Mouse (Mus musculus): ENCODE data around the gene Vps13d. TPM values are rescaled to one million over a fixed set of nuclear protein-coding genes. Genes with fewer than 3 reads are reported as not detected.

The Vps13d gene
- total RNA-seq, 1 experiment from 2014 or later: 41.1 TPM

DNA sequence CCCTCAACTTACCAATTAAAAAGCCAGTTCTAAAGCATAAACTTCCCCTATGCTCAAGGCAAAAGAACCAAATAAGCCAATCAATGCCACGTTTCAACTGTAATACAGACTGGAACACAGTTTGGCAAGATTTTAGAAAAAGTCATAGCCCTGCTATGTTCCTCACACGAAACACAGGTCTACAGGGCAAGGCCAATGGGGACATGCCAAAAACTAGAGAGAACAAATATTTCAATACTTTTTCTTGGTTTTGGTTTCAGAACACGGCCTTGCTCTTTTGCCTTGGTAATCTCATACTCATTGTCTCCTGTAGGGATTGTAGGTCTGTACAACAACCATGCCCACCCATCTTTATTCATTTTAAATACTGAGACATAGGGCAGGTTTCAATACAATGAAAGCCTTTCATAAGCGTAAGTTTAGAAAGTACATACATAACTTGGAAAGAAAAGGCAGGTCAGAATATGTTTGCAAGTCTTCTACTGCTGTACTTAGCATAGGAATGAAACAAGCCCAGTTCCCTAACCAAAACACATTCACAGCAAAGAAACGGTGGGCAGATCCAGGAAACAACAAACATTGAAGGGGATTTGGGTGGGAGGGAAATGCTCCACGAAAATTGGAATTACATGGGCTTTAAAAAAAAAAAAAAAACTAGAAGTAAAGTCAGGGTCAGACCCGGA lies 128.3 kb downstream of the Vps13d start:
- no peak for ATAC-seq (replicated peaks in 1 of 2; ENCODE audit: insufficient read depth in 1 of 2, low FRiP score in 2 of 2, low TSS enrichment in 1 of 2, low read depth in 1 of 2, poor library complexity in 2 of 2, severe bottlenecking in 2 of 2)

DNA sequence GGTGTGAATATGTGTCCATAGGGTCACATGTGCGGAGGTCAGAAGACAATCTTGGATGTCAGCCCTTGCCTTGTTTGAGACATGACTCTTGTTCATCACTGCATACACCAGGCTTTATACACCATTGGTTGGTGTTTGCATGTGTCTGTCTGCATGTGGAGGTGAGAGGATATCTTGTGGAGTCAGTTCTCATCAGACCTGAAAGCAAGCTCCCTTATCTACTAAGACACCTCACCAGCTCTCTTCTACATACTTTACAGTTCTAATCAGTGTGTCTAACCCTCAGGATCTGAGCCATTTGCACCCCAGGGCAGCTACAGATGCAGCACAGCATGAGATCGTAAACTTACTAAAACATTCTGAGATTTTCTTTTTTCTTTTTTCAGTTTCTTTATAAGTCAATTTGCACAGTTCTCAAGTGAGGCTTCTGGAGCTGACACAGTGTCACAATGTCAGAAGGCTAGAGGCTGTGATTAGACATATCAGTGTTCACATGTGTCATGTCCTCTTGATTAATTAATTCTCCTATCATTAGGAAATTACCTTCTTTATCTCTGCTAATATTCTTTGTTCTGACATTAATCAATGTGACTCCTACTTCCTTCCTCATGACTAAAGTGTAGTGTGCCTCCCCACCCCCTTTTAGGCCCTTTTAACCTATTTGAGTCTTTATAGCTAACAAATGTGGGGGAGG lies 135.9 kb downstream of the Vps13d start:
- no peak; a peak in 1 of 4 replicates for ATAC-seq (replicated peaks in 1 of 2; ENCODE audit: insufficient read depth in 1 of 2, low FRiP score in 2 of 2, low TSS enrichment in 1 of 2, low read depth in 1 of 2, poor library complexity in 2 of 2, severe bottlenecking in 2 of 2)

DNA sequence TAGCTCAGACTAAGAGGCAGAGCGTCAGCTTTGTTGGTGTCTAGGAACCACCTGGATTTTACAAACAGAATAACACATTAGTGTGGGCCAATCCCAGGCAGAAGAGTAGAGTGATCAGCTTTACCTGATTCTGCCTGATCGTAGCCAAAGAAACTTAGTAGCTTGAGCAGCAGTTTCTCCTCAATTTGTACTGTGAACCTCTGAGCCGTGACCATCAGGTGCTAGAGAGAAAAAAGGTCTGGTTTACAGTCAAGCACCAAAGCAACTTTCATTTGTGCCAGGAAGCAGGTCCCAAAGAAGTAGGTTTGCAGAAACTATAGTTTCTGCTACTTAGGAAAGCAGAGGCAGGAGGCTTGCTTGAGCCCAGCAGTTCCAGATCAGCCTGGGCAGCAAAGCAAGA lies 138.5 kb downstream of the Vps13d start:
- no peak for ATAC-seq (replicated peaks in 1 of 2; ENCODE audit: insufficient read depth in 1 of 2, low FRiP score in 2 of 2, low TSS enrichment in 1 of 2, low read depth in 1 of 2, poor library complexity in 2 of 2, severe bottlenecking in 2 of 2)

DNA sequence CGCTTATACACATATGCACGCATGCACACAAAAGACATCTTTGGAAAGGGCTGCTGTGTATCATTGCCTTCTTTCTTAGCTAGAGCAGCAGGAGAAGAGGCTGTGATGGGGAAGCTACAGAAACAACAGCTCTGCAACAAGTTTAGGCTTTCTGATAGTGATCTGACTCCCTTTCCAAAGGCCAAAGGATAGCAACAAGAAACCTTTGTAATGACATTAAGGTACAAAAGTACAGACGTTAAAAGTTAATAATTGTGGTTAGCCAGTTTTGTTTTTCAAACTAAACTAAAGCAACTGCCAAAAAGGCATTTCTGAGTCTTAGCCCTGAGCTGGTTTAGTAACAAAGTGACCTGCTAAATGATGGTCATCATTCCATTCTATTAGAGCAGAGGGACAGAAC lies 139.0 kb downstream of the Vps13d start:
- ATAC-seq (replicated peaks in 1 of 2; ENCODE audit: insufficient read depth in 1 of 2, low FRiP score in 2 of 2, low TSS enrichment in 1 of 2, low read depth in 1 of 2, poor library complexity in 2 of 2, severe bottlenecking in 2 of 2): no peak

DNA sequence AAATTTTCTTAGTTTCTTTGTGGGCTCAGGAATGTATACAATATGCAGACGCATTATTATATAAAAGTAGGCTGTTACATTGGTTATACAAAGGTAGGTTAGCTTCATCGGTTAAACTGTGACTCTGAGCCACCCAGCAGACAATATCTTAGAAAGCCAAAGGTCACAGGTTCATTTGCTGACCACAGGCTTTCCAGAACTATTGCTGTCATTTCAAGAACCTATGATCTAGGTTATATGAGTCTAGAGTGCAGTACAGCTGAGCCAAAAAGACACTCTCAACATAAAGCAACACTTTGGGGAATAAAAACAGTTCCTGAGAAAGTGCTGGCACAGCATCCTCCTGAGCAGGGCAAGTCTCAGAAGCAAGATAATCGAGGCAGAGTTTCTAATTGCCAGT lies 140.4 kb downstream of the Vps13d start:
- ATAC-seq (replicated peaks in 1 of 2; ENCODE audit: insufficient read depth in 1 of 2, low FRiP score in 2 of 2, low TSS enrichment in 1 of 2, low read depth in 1 of 2, poor library complexity in 2 of 2, severe bottlenecking in 2 of 2): no peak

DNA sequence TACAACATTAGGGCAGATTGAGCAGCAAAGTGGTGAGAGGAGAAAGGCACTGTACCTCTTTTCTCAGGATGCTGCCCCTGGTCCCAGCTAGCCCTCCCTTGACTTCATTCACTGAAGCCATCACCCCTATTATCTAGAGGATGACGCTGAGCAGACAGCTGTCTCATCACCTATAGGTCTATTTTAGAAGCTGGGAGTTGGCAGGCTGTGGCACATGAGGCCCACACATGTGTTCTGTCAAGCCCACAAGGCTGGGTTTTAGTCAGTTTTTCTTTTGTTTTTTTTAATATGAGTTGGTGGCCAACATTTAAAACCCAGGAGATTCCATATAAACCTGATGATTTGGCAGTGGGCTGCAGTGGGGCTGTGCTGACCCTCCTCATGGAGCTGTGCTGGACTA lies 142.1 kb downstream of the Vps13d start:
- ATAC-seq (replicated peaks in 1 of 2; ENCODE audit: insufficient read depth in 1 of 2, low FRiP score in 2 of 2, low TSS enrichment in 1 of 2, low read depth in 1 of 2, poor library complexity in 2 of 2, severe bottlenecking in 2 of 2): no peak

DNA sequence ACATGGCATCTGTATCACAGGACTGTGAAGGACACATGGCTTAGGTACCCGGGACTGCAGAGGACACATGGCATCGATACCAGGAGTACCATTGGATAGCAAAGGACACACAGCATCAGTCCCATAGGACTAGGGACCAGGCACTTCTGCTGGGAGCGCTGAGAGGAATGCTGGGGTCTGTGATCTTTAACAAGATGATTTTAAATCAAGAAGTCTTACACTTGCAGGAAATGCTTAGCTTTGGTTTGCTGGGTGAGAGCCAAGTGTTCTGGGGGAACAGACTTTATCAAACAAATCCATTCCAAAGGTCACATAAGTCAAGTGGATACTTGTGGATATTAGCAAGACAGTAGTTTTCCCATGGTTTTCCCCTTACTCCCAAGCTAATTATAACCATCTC lies 142.5 kb downstream of the Vps13d start:
- no peak for ATAC-seq (replicated peaks in 1 of 2; ENCODE audit: insufficient read depth in 1 of 2, low FRiP score in 2 of 2, low TSS enrichment in 1 of 2, low read depth in 1 of 2, poor library complexity in 2 of 2, severe bottlenecking in 2 of 2)

DNA sequence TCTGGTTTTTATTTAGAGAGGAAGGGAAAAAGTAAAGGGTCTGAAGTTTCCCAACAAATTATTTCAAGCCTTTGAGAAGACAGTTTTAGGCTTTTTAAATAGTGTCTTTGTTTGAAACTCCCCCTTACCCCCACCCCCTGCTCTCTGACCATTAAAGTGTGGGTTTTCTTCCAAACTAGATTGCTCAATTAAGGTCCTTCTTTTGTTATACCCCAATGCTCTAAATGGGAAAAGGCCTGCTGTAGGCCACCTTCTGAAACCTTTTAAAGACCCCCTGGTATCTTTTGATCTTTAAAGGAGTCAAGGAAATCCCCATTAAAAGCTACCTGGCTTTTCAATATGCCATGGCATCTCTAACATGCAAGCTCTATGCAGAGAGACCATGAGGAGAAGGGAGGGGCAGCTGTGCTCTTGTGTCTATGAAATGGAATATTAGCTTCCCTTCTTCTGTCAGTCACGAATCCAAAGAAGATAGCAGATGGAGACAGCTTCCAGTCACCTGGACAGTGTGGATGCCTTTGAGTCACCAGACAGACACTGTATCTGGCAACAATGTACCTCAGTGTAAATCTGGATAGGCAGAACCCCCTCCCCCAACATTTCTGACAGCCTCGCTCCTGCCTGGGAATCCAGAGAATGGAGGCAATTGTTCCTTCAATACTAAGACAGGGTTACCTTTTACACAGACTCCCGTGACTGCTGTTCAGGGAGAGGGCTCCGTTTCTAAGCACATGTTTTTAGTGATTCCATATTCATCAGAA lies 143.4 kb downstream of the Vps13d start:
- ATAC-seq (replicated peaks in 1 of 2; ENCODE audit: insufficient read depth in 1 of 2, low FRiP score in 2 of 2, low TSS enrichment in 1 of 2, low read depth in 1 of 2, poor library complexity in 2 of 2, severe bottlenecking in 2 of 2): no peak

DNA sequence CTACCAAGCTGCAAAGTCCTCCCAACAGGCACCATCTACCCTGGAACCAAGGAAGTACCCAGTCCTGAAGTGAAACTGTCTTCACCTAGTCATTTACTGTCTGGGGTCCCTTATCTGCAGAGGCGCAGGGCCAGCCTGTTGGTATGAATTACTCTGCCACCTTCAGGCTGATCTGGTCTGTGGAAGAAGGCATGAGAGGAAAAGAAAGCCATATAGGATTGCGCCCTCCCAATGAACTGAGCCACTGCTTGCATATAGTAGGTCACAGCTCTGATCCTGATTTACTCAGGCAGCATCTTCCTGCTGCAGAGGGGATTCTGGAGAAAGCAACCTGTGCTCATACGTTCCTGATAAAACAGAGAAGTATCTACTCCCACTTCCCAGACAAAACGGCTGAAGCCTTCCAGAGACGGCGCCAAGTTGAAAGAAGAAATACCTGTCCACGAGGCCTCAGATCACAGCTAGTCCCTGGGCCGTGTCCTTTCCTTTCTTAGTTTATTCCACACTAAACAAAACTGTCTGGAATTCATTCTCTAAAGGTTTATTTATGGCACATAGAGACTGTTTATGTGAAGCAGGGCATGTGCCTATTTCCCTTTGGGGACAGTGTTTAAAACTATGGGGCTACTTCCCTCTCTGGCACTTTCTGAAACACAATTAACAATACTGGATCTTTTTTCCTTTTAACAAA lies 144.1 kb downstream of the Vps13d start:
- ATAC-seq (replicated peaks in 1 of 2; ENCODE audit: insufficient read depth in 1 of 2, low FRiP score in 2 of 2, low TSS enrichment in 1 of 2, low read depth in 1 of 2, poor library complexity in 2 of 2, severe bottlenecking in 2 of 2): peak; percentile 51 to 71

DNA sequence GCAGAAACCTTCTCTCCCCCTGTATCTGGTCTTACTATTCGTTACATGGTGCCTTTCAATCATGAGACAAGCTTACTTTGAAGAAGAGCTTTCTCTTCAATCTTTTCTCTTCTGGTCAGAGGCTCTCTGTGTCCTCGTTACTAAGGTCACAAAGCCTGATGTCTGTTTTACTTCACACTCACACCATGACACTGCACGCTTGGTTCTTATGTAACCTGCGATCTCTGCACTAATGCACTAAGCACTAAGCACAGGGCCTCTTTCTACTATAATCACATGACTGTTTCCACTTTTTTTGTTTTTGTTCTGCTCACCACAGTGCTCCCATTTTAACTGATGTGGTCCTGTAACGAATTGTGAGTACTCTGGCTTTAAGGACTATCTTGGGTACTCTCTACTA lies 146.8 kb downstream of the Vps13d start:
- ATAC-seq (replicated peaks in 1 of 2; ENCODE audit: insufficient read depth in 1 of 2, low FRiP score in 2 of 2, low TSS enrichment in 1 of 2, low read depth in 1 of 2, poor library complexity in 2 of 2, severe bottlenecking in 2 of 2): no peak

DNA sequence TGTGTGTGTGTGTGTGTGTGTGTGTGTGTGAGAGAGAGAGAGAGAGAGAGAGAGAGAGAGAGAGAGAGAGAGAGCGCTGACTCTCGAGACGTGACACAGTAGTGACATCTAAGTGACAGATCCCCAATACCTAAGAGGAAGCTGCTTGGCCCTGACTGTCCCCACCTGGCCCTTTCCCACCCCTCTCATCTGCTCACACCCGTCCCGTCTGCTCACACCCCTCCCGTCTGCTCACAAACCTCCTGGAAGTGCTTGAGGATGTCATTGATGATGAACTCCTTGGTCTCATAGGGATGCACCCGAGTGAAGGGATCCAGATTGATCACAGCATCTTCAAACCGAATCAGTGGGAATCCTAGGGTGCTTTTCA lies 148.8 kb downstream of the Vps13d start:
- no peak for ATAC-seq (replicated peaks in 1 of 2; ENCODE audit: insufficient read depth in 1 of 2, low FRiP score in 2 of 2, low TSS enrichment in 1 of 2, low read depth in 1 of 2, poor library complexity in 2 of 2, severe bottlenecking in 2 of 2)

DNA sequence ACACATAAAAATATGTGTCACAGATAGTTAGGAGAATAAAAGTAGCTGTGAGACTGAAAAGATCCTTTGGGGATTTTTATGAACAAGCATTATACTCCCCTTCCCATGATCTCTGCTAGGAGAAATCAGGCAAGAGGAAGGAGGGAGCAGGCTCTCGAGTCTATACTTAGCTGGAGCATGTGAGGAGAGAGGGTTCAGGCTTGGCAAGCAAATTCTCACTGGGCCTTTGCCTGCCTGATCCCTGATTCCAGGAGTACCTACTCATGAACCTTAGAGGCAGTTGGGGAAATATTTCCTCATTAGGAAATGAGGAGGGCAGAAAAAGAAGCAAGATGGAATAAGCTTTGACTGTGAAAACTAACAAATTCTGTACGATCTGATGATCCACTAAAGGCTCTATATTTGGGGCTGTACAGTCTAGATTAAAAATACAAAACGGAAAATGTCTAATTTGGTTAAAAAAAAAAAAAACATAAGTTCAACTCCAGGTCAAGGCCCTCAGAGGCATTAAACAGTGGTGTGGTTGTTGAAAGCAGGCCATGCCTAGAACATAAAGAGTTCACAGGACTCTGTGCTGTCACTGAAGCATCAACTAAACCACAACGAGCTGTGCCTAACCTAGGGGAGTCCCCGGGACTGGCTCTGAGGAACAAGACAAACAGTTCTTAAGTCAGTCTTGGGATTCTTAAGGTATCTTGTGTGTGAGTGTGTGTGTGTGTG lies 149.3 kb downstream of the Vps13d start:
- peak; percentile 44 to 60; a peak in 3 of 4 replicates for ATAC-seq (replicated peaks in 1 of 2; ENCODE audit: insufficient read depth in 1 of 2, low FRiP score in 2 of 2, low TSS enrichment in 1 of 2, low read depth in 1 of 2, poor library complexity in 2 of 2, severe bottlenecking in 2 of 2)

DNA sequence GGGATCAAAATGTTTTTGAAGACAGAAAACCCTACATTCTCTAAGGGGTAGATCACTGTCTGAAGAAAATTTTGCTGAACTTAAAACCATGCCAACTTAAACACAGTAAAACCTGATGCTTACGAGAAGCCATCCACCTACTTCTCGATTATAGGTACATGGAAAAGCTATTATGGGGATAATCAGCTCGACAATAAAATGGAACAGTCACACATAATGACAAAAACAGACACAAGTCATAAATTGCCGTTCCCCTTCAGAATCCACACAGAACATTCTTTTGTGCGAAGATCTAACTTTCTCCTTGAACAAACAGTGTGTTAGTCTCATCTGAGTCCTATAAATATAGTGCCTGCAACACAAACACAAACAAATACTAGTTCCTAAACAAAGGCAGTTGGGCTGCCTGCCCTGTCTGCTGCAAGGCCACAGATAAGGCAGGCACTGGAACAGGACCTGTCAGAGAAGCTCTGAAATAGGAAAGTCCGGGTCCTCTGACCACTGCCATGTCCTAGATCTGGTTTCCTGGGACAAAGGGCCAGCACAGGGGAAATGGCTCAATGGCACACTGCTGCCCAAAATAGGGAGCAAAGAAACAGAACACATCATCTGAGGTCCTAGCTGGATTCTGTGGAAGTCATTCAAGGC lies 153.5 kb downstream of the Vps13d start:
- ATAC-seq (replicated peaks in 1 of 2; ENCODE audit: insufficient read depth in 1 of 2, low FRiP score in 2 of 2, low TSS enrichment in 1 of 2, low read depth in 1 of 2, poor library complexity in 2 of 2, severe bottlenecking in 2 of 2): no peak

DNA sequence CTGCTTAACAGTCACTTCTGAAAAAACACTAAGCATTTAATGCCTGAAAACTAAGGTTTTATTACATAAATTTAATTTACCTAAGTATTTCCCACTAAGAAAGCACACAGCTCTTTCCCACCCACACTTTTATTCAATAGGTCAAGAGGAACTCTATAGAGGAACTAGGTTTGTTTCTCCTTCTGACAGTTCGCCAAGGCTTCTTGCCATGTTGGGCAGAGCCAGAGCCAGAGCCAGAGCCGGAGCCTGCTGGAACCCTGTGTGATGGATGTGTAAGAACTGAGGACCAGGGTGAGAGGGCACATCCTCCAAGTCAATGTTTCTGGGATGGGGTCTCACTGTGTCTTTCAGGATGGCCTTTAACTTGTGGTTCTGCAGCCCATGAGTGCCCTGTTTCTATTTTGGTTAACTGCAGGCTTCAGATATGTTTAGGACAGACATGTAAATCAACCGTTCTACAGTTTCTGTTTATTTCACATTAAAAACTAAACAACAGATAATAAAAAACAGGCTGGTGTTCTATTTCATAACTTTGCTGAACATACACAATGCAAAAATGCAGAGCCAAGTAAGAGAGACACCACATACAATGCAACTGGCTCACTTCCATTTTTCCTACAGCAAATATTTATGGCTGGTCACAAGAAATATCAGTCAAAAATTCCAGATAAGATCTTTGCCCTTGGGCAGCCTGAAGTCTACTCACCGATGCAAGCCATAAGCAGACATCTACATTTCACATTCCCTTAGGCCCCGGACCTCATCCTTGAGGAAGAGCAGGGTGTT lies 157.0 kb downstream of the Vps13d start:
- no peak for ATAC-seq (replicated peaks in 1 of 2; ENCODE audit: insufficient read depth in 1 of 2, low FRiP score in 2 of 2, low TSS enrichment in 1 of 2, low read depth in 1 of 2, poor library complexity in 2 of 2, severe bottlenecking in 2 of 2)

DNA sequence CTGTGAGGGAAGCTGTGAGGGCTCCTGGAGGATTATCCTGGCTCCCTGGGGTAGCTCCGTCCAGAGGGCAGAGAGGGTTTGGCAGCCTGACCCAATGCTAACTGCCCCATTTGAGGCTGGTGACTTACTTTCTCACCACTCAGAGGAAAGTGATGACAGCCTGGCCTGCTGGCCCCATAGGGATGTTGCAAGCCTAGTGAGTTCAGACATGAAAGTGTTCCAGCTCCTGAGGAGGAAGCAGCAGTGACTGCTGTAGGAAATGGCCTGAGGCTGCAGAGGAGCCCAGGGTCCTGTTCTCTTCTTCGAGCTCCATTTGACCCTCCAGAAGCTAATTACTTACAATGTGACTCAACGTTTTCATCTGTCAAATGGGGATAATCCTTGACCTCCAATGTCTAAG lies 157.8 kb downstream of the Vps13d start:
- ATAC-seq (replicated peaks in 1 of 2; ENCODE audit: insufficient read depth in 1 of 2, low FRiP score in 2 of 2, low TSS enrichment in 1 of 2, low read depth in 1 of 2, poor library complexity in 2 of 2, severe bottlenecking in 2 of 2): peak in 1 of 2 experiments; percentile 58; a peak in 1 of 4 replicates

DNA sequence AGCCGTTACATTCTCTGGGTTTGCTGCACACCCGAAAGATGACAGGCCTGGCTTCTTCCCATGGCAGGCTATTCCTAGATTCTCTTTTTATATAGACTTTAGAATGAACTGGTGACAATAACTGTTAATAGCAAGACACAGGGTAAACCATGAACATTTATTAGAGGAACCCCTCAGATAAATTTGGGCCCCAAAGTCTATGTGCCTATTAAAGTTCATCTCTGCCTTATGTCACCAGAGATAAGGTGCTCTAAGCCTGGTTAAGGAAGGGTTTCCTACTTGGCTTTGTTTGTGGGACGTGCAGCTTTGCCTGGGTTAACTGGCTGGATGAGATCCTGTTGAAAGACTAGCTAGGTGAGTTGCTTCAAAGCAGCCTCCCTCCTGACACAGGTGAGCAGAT lies 159.4 kb downstream of the Vps13d start:
- ATAC-seq (replicated peaks in 1 of 2; ENCODE audit: insufficient read depth in 1 of 2, low FRiP score in 2 of 2, low TSS enrichment in 1 of 2, low read depth in 1 of 2, poor library complexity in 2 of 2, severe bottlenecking in 2 of 2): no peak

All from hematopoietic stem cell, adult 5-6 weeks (primary cell).